Mouse (Mus musculus) lung, postnatal 0 days (tissue): ENCODE measurements around the gene Kif19a. TPM values are rescaled to one million over a fixed set of nuclear protein-coding genes. Genes with fewer than 3 reads are reported as not detected.
A peak's percentile ranks its signal among the peaks of the same experiment; 100 is the strongest.

ENCODE experiments used
- ATAC-seq: fragments of 200-750 bp; cut with Nextera tagmentation; 2 replicates; pipeline ENCODE4 v1.8.0; 2017; ENCODE audit warnings: moderate library complexity
- DNase-seq: peaks from one replicate; pipeline ENCODE4 v3.0.0-alpha.2; 2016; ENCODE audit warnings: low spot score
- H3K27ac ChIP-seq: fragments of 300-500 bp; sonication (generic); 2 replicates; pipeline ENCODE4 v1.5.1; 2014; ENCODE audit warnings: antibody characterized with exemption, mild to moderate bottlenecking, low read length, mixed read lengths
- H3K27me3 ChIP-seq: fragments of 300-500 bp; sonication (generic); replicated peaks from 2 replicates; pipeline ENCODE4 v1.6.1; 2014; ENCODE audit warnings: low read length, mixed read lengths; ENCODE audit not compliant: insufficient read depth
- H3K36me3 ChIP-seq: fragments of 300-500 bp; sonication (generic); 2 replicates; pipeline ENCODE4 v1.6.1; 2014; ENCODE audit warnings: low read length, mixed read lengths; ENCODE audit not compliant: insufficient read depth
- H3K4me1 ChIP-seq: fragments of 300-500 bp; sonication (generic); 2 replicates; pipeline ENCODE4 v1.6.1; 2014; ENCODE audit warnings: antibody characterized with exemption, low read depth, low read length, mixed read lengths; ENCODE audit not compliant: insufficient read depth
- H3K4me2 ChIP-seq: fragments of 300-500 bp; sonication (generic); replicated peaks from 2 replicates; pipeline ENCODE4 v1.6.1; 2014; ENCODE audit warnings: low read depth, mild to moderate bottlenecking, low read length, moderate library complexity, mixed read lengths
- H3K4me3 ChIP-seq: fragments of 300-500 bp; sonication (generic); 2 replicates; pipeline ENCODE4 v1.5.1; 2014; ENCODE audit warnings: low read depth, low read length
- H3K9ac ChIP-seq: fragments of 300-500 bp; sonication (generic); replicated peaks from 2 replicates; pipeline ENCODE4 v1.6.1; 2014; ENCODE audit warnings: low read depth, mild to moderate bottlenecking
- H3K9me3 ChIP-seq: fragments of 300-500 bp; sonication (generic); 2 replicates; pipeline ENCODE4 v1.6.1; 2016; ENCODE audit warnings: low read length, mixed read lengths
- CTCF ChIP-seq: IDR thresholded peaks from 2 replicates; pipeline ENCODE4 v1.5.1; 2016; ENCODE audit warnings: antibody characterized with exemption, mild to moderate bottlenecking
- EP300 ChIP-seq: IDR thresholded peaks from 2 replicates; pipeline ENCODE4 v1.6.1; 2016; ENCODE audit warnings: antibody characterized with exemption, mild to moderate bottlenecking, control low read depth
- WGBS: fragments of 180-500 bp; shearing (Covaris S2); extraction: QIAGEN DNeasy Blood & Tissue Kit; methylation state at CpG from one replicate; pipeline ENCODE4 v1.1.7; 2014; 5-methylcytosine and 5-hydroxymethylcytosine counted together
- polyA plus RNA-seq: library from polyadenylated mRNA; unstranded; fragments of >200 nt; fragmentation: Nextera tagmentation; extraction: Ambion mirVana; gene quantifications from 2 replicates; pipeline ENCODE4 v1.2.1, GENCODE M21; 2015

Kif19a gene
- polyA plus RNA-seq, 1 experiment from 2014 or later = 0.74 TPM

GRCm38 (mm10) chr11:114829499-114830432, 64.6 kb downstream of the Kif19a start:
- peak; percentile 89 for DNase-seq
- H3K27ac ChIP-seq = peak overlapping the region; percentile 78
- H3K4me2 ChIP-seq = peak overlapping the region; percentile 63
- H3K36me3 ChIP-seq = no peaks in the 10 kb centered on the region
- ATAC-seq = peak; percentile 90
- TF ChIP-seq CTCF = no peak
- no peak for TF ChIP-seq EP300
- 0 out of 2 replicates have a peak overlapping the region, but pooled peaks have one; percentile 16 for H3K9ac ChIP-seq
- peak overlapping the region; percentile 6 for H3K4me3 ChIP-seq
- H3K4me1 ChIP-seq = peaks cover 10% of the 10 kb centered on the region; the same call in 1 of the 2 replicates
- no peaks in the 10 kb centered on the region for H3K9me3 ChIP-seq
- WGBS = 8% methylated on average over 24 of the region's 24 CpGs
- H3K27me3 ChIP-seq = no peaks in the 10 kb centered on the region

GRCm38 (mm10) chr11:114830433-114830773, 65.2 kb downstream of the Kif19a start:
- 12% methylated on average over 8 of the region's 8 CpGs for WGBS
- no peak for TF ChIP-seq CTCF
- TF ChIP-seq EP300 = no peak

GRCm38 (mm10) chr11:114833166-114833565, 68.0 kb downstream of the Kif19a start:
- Histone ChIP-seq H3K9ac (no peak overlapping the region), H3K9me3 (no peaks in the 10 kb centered on the region), H3K4me2 (no peak overlapping the region), H3K4me3 (no peak overlapping the region), H3K36me3 (no peaks in the 10 kb centered on the region), H3K4me1 (peaks cover 10% of the 10 kb centered on the region; the same call in 1 of the 2 replicates), H3K27ac (no peak overlapping the region), H3K27me3 (no peaks in the 10 kb centered on the region)
- DNase-seq (no peak), ATAC-seq (no peak)
- WGBS = 33% methylated on average over 5 of the region's 5 CpGs
- TF ChIP-seq EP300 = no peak
- no peak for TF ChIP-seq CTCF

More at GRCm38 (mm10) chr11:114830433-114830773, 65.2 kb downstream of the Kif19a start:
- peak overlapping the region; percentile 63 for H3K4me2 ChIP-seq
- H3K36me3 ChIP-seq = no peaks in the 10 kb centered on the region
- peaks cover 10% of the 10 kb centered on the region; the same call in 1 of the 2 replicates for H3K4me1 ChIP-seq
- no peak for DNase-seq
- H3K4me3 ChIP-seq = no peak overlapping the region
- H3K9ac ChIP-seq = no peak overlapping the region
- peak overlapping the region; percentile 68 for H3K27ac ChIP-seq
- peak; percentile 7; the same call in 1 of the 2 replicates for ATAC-seq
- H3K27me3 ChIP-seq = no peaks in the 10 kb centered on the region
- no peaks in the 10 kb centered on the region for H3K9me3 ChIP-seq

Other genes with a start within 250 kb of the Kif19a start
- gene Rpl38, start 96.9 kb upstream of the Kif19a start, polyA plus RNA-seq = 728 and 824 TPM in 2 replicates
- gene Ttyh2, start 90.0 kb upstream of the Kif19a start, polyA plus RNA-seq = 20.1 and 22.3 TPM in 2 replicates
- gene Dnaic2, start 38.0 kb upstream of the Kif19a start, polyA plus RNA-seq = 6.4 and 7.3 TPM in 2 replicates
- gene Btbd17, start 30.6 kb downstream of the Kif19a start, polyA plus RNA-seq = 0.15 and 0.20 TPM in 2 replicates
- gene Gpr142, start 33.5 kb downstream of the Kif19a start, polyA plus RNA-seq = not detected in 2 replicates
- 10.4 and 11.1 TPM in 2 replicates for gene Gprc5c, start 85.8 kb downstream of the Kif19a start, polyA plus RNA-seq
- 4.6 and 5.9 TPM in 2 replicates for gene Cd300a, start 124.7 kb downstream of the Kif19a start, polyA plus RNA-seq
- 1.5 and 2.0 TPM in 2 replicates for gene Cd300lb, start 169.0 kb downstream of the Kif19a start, polyA plus RNA-seq
- gene Cd300c, start 203.8 kb downstream of the Kif19a start, polyA plus RNA-seq = 0.19 and 0.31 TPM in 2 replicates
- gene Cd300ld, start 224.5 kb downstream of the Kif19a start, polyA plus RNA-seq = 0.92 and 1.0 TPM in 2 replicates
- 12.4 and 15.7 TPM in 2 replicates for gene Cd300c2, start 236.5 kb downstream of the Kif19a start, polyA plus RNA-seq